Mouse (Mus musculus) layer of hippocampus, adult 9-11 months (tissue): ENCODE measurements at regions not wholly inside any gene's neighbourhood (a gene's known extent, or its start where the extent isn't known, plus 50 kb on each side); places are given as distances from the start of the nearest gene placed in this dataset.
A peak's percentile ranks its signal among the peaks of the same experiment; 100 is the strongest.

Source experiments
- DNase-seq: peaks from one replicate; pipeline ENCODE4 v3.0.0; 2022

DNA sequence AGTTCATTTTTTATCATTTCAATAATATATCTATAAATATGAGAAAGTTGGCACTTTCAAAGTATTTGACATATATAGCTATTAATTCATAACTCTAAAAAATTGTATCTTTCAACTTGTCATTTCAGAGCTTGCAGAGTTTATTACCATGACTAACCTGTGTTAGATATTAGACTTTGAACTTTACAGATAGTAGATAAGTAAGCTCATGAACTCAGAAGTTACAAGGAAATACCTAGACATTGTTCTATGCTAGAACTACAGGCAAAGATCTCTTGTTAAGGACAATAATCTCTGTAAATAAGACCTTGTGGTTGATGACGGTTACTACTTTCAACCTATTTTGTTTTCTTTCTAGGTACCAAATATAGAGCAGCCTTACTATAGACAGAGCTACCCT, 117.0 kb upstream of the Zeb2 start:
- DNase-seq = no peak

GRCm38 (mm10) chr2:45230351-45231209, 113.4 kb upstream of the Zeb2 start:
- DNase-seq = no peak

DNA sequence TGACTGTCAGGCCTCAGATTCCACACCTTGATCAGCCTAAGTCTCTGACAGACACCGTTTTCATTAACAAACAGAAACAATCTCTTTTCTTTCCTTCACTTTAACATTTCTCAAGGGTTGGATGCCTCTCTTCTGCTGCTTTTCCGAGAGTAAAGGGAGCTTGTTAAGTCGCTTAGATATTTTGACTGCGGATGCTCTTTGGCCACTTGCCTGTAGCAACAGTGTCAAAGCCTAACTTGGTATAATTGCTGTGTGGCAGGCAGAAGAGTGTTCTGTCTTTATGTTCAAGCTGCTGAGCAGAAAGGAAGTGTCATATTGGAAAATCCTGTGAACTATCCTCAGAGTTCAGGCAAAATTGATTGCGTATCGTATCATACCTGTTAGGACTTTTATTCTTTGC, 112.3 kb upstream of the Zeb2 start:
- no peak for DNase-seq

- DNase-seq = no peak
These were observed 110.2 kb upstream of the Zeb2 start for GRCm38 (mm10) chr2:45227276-45227944.

GRCm38 (mm10) chr2:45226045-45226370, 108.8 kb upstream of the Zeb2 start:
- no peak for DNase-seq

DNA sequence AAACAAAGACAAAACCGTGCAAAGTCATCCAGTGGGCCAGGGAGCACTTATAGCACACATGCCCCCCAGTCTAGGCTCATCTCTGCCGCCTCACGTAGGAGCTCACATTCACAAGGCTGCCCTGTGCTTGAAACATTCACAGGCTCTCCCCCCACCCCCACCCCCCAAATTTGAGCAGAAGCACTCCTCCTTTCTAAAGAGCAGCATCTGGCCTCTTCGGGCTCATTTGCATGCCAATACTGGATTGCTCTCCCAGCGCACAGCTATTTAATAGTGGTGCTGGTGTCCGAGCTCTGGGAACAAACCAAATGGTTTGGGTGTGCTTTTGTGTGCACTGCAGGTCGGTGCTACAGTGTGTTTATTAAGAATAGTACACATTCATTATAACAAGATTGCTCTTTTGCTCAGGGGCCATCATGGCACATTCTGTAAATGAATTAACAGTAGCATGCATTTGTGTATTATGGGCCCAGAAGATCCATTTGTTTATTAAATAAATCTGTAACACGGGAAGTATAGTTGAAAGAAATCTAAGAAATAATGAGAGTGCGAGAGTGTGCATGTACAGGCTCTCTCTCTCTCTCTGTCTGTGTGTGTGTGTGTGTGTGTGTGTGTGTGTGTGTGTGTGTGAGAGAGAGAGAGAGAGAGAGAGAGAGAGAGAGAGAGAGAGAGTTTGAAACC, 108.3 kb upstream of the Zeb2 start:
- no peak for DNase-seq

- no peak for DNase-seq
These were observed 105.0 kb upstream of the Zeb2 start for GRCm38 (mm10) chr2:45222213-45222612.

DNA sequence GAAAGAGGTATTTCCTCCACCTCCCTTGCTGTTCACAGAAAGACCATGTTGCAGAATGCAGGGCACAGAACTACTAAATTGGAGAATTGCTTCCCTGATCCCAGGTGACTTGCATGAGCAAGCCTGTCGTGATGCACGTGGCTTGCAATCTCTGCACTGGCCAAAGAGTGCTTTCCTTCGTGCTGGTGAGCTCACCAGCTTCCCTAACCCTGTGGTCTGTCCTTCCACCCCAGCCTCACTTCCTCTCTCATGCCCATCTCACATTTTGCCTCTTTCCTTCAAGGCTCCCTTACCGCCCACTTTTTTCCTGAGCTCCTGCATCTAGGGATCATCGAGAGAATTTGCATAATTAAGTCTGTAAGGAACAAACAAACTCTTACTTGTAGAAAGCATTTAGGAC, 102.7 kb upstream of the Zeb2 start:
- DNase-seq = peak; percentile 79

- no peak for DNase-seq
These were observed 95.6 kb upstream of the Zeb2 start for GRCm38 (mm10) chr2:45212833-45213232.

DNA sequence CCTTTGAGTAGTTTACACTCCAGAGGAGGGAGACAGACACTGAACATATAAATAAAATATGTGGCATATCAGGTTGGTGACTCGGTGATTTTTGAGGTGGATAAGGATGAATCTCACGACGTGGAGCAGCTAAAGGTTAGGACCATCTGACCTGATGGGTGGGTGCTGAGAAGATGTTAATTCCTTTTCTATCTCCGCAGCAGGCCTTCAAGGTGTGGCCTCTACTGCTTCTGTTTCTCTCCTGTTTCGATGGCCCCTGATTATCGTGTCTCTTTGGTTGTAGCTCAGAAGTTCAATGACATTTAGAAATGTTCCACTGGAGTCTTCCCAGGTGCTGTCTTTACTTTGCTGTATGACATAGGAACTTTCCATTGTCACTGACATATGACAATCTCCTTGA, 91.3 kb upstream of the Zeb2 start:
- no peak for DNase-seq

DNA sequence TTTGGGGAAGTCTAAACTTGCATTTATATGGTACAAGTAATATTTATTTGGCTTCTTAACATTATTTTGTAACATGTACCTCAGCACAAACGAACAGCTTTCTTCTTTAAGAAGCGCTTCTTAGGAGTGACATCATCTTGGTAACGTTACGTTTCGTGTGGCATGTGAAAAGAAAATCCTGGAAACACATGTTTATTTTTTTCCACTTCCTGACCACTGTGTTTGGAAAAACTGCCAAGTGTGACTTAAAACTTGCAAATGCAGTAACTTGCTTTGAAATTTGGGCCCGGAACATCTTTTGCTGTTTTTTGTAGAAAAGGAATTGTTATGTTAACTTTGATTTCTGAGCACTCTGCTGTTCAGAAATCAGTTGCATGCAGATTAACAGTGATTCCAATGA, 88.6 kb upstream of the Zeb2 start:
- DNase-seq = no peak

GRCm38 (mm10) chr2:45205211-45205610, 88.0 kb upstream of the Zeb2 start:
- DNase-seq = no peak

- DNase-seq = no peak
These were observed 80.9 kb upstream of the Zeb2 start for GRCm38 (mm10) chr2:45197955-45198631.

GRCm38 (mm10) chr2:45197342-45197741, 80.1 kb upstream of the Zeb2 start:
- peak; percentile 74 for DNase-seq

DNA sequence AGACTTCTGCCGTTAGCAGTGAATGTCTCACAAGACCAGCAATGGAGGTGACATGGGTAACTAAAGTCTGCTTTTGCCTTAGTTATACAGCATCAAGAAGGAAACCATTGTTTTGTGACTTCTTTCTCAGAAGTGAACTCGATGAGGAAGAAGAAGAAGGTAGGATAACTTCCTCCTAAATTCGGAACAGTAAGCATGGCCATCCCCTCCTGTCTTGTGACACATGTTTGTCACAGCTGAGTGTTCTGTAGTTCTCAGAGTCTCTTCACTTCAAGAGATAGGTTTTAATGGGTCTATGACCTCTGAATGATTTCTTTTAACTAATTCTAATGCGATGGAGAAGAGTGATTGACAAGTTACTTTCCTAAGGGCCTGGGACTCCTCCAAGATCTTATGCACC, 79.3 kb upstream of the Zeb2 start:
- no peak for DNase-seq

DNA sequence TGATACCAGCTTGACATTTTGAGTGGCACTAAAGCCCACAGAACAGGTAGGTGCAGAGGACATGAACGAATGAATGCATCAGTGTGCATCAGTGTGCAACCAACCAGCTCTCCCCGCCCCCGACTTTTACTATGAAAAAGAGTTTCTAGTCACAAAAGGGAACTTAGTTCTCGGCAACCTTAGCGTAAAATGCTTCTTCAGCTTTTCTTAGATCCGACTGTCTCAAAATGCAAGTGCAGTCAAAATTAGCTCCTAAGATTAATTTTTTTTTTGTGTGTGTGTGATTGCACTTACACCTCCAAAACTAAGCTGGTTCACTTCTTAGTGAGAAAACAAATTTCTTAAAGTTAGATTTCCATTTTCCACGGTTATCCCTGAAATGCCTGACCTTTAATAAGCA, 77.1 kb upstream of the Zeb2 start:
- no peak for DNase-seq

DNA sequence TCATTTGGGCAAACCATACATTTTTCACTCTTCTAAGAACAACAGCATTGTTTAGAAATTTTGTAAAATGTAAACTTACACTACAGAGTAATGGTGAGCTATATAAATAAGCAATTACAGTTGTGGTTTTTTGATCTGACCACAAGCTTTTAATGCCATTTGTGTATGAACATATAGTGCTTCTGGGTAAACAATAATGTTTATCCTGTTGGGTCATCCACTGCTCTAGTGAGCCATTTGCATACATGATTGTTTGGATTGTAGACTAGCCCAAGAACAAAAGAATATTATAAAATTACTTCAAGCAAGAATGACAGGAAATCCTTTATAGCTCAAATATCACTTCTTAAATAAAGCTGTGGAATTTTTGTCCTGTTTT, 68.4 kb upstream of the Zeb2 start:
- no peak for DNase-seq

DNA sequence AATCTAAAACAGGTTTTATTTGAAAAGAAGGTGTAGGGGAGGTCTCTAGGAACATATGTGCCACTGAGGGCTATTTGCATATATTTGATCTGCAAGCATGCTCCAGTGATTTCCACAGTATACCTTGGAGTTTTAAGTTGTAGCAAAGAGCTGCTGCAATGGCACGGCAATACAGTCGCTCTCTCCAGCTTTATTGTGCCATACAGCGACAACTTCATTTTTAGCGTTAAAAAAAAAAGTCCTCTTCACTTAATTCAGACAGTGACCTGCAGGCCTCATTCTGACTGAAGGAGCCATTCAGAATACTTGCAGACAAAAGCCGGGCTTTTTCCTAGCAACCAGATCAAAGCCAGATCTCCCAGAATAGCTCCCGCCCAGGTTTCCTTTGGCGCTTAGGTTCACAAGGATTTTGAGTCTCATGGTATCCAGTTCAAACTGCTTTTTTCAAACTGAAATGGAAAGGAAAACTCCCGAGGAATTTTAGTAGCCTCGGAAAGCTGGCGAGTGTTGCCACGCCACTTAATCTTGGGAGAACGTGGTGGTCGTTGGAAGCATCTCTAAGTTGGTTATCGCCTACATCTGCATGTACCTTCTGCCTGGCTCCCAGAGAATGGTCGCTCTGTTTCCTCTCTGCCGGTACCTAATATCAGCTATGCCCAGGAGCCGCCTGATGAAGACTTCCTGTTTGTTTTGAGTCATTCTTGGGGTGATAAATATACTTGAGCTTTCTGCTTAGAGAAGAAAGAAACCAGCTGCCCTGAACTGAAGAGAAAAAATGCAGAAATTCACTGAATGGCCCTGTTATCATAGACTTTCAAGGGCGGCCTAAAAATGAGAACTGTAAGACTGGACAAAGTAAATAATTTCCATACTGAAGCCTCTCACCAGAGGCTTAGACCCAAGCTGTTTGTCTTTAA, 67.8 kb upstream of the Zeb2 start:
- peak; percentile 29 for DNase-seq

GRCm38 (mm10) chr2:45184149-45184548, 67.0 kb upstream of the Zeb2 start:
- DNase-seq = no peak

GRCm38 (mm10) chr2:45182876-45183275, 65.7 kb upstream of the Zeb2 start:
- DNase-seq = no peak

GRCm38 (mm10) chr2:45181552-45181951, 64.4 kb upstream of the Zeb2 start:
- peak; percentile 77 for DNase-seq

DNA sequence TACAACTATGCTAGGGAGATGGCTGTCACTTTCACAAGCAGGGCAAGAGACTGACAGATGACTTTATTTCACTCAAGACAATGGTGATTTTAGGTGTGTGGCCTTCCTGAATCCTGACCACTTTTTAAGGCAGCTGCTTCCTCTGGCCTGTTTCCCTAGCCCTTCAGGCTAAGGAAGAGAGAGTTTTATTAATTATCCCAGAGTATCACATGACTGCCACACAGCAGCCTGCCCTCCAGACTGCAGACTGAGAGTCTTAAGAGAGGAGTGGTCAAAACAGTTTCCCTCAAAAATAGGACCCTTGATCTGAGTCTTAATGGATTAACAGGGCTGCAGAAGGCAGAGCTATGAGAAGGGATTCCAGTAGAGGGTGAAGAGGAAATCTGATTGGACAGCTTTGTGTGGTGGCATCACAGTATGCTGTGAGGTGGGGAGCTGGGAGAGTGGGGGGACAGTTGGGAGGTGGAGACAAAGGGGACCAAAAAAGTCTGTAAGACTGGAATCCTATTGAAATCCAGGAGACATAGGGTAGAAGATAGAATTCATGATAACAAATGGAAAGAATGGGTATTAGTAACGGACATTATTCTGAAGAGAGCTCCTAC, 61.8 kb upstream of the Zeb2 start:
- DNase-seq = no peak
